Mouse (Mus musculus) CH12.LX (cell line): ENCODE measurements around the gene B3glct. TPM values are rescaled to one million over a fixed set of nuclear protein-coding genes. Genes with fewer than 3 reads are reported as not detected.

Experiments
- DNase-seq: peaks from one replicate; pipeline ENCODE4 v3.0.0-alpha.2; 2013; ENCODE audit errors: extremely low read depth
- H3K27ac ChIP-seq: 2 replicates; pipeline ENCODE4 v1.5.1; 2012; ENCODE audit warnings: low read depth, mild to moderate bottlenecking, control low read depth, moderate library complexity; ENCODE audit not compliant: insufficient read depth
- H3K27me3 ChIP-seq: replicated peaks from 2 replicates; pipeline ENCODE3; 2012; ENCODE audit warnings: inconsistent platforms
- H3K36me3 ChIP-seq, 2 experiments: replicated peaks in 1 of 2; 2 replicates each; pipeline versions ENCODE3 to v1.6.1; 2012; ENCODE audit warnings: inconsistent platforms in 1 of 2, low read length in 1 of 2, mild to moderate bottlenecking in 1 of 2, mixed read lengths in 1 of 2, moderate library complexity in 1 of 2; ENCODE audit not compliant: control insufficient read depth in 1 of 2, insufficient read depth in 1 of 2
- H3K4me1 ChIP-seq, 2 experiments: 2 replicates each; pipeline ENCODE4 v1.6.1; 2012; ENCODE audit warnings: inconsistent platforms in 1 of 2, moderate library complexity in 1 of 2; ENCODE audit not compliant: insufficient read depth in 2 of 2, control insufficient read depth in 1 of 2
- H3K4me2 ChIP-seq: 2 replicates; pipeline ENCODE4 v1.6.1; 2012; ENCODE audit warnings: low read depth, mild to moderate bottlenecking, control low read depth; ENCODE audit not compliant: poor library complexity, insufficient read depth, severe bottlenecking
- H3K4me3 ChIP-seq, 3 experiments: fragments of 150-350 bp in 1 of 3; sonication (generic) in 1 of 3; replicated peaks in 1 of 3; 2 replicates each; pipeline versions ENCODE3 to v1.5.1; 2011 to 2012; ENCODE audit warnings: low read depth in 2 of 3, low read length in 2 of 3, mild to moderate bottlenecking in 2 of 3, moderate library complexity in 2 of 3, control low read depth in 1 of 3, improper control_type of control experiment in 1 of 3, inconsistent platforms in 1 of 3, mixed read lengths in 1 of 3; ENCODE audit not compliant: poor library complexity in 1 of 3
- H3K79me2 ChIP-seq: replicated peaks from 2 replicates; pipeline ENCODE4 v1.6.1; 2012; ENCODE audit warnings: mild to moderate bottlenecking, moderate library complexity; ENCODE audit not compliant: control insufficient read depth, poor library complexity, insufficient read depth, severe bottlenecking; ENCODE audit errors: extremely low read depth
- H3K9ac ChIP-seq: 2 replicates; pipeline ENCODE4 v1.6.1; 2012; ENCODE audit warnings: low read depth, mild to moderate bottlenecking, control low read depth, moderate library complexity; ENCODE audit not compliant: insufficient read depth
- H3K9me3 ChIP-seq: replicated peaks from 2 replicates; pipeline ENCODE3; 2012; ENCODE audit warnings: low read length, inconsistent platforms, mixed read lengths
- CHD1 ChIP-seq: IDR thresholded peaks from 2 replicates; pipeline ENCODE4 v1.6.1; 2012; ENCODE audit warnings: low read depth, low read length, improper control_type of control experiment, inconsistent platforms
- E2F4 ChIP-seq: IDR thresholded peaks from 2 replicates; pipeline ENCODE4 v1.6.1; 2011; ENCODE audit warnings: low read depth, low read length, improper control_type of control experiment; ENCODE audit not compliant: insufficient replicate concordance
- ELF1 ChIP-seq: IDR thresholded peaks from 2 replicates; pipeline ENCODE4 v1.6.1; 2014; ENCODE audit warnings: low read depth, mild to moderate bottlenecking, inconsistent platforms, low read length, improper control_type of control experiment
- EP300 ChIP-seq: IDR thresholded peaks from 2 replicates; pipeline ENCODE4 v1.6.1; 2011; ENCODE audit warnings: low read length, improper control_type of control experiment
- ETS1 ChIP-seq: conservative IDR thresholded peaks from 2 replicates; pipeline ENCODE4 v1.6.1; 2012; ENCODE audit warnings: low read depth, mild to moderate bottlenecking, inconsistent platforms, low read length, improper control_type of control experiment, moderate library complexity
- HCFC1 ChIP-seq: IDR thresholded peaks from 2 replicates; pipeline ENCODE4 v1.6.1; 2012; ENCODE audit warnings: low read depth, mild to moderate bottlenecking, inconsistent platforms, low read length, improper control_type of control experiment
- JUN ChIP-seq: IDR thresholded peaks from 2 replicates; pipeline ENCODE4 v1.6.1; 2011; ENCODE audit warnings: low read depth, mild to moderate bottlenecking, low read length, improper control_type of control experiment, moderate library complexity; ENCODE audit not compliant: insufficient read depth
- MAZ ChIP-seq: IDR thresholded peaks from 2 replicates; pipeline ENCODE4 v1.6.1; 2012; ENCODE audit warnings: low read depth, mild to moderate bottlenecking, inconsistent platforms, low read length, improper control_type of control experiment, moderate library complexity
- MEF2A ChIP-seq: IDR thresholded peaks from 2 replicates; pipeline ENCODE4 v1.6.1; 2014; ENCODE audit warnings: low read depth, mild to moderate bottlenecking, inconsistent platforms, low read length, improper control_type of control experiment, borderline replicate concordance
- MXI1 ChIP-seq: IDR thresholded peaks from 2 replicates; pipeline ENCODE4 v1.6.1; 2011; ENCODE audit warnings: mild to moderate bottlenecking, low read depth, low read length, improper control_type of control experiment
- MYC ChIP-seq: IDR thresholded peaks from 2 replicates; pipeline ENCODE4 v1.6.1; 2011; ENCODE audit warnings: low read depth, mild to moderate bottlenecking, improper control_type of control experiment, low read length
- NRF1 ChIP-seq: IDR thresholded peaks from 2 replicates; pipeline ENCODE4 v1.6.1; 2014; ENCODE audit warnings: low read depth, mild to moderate bottlenecking, inconsistent platforms, low read length, improper control_type of control experiment, moderate library complexity
- PAX5 ChIP-seq: IDR thresholded peaks from 2 replicates; pipeline ENCODE4 v1.6.1; 2012; ENCODE audit warnings: low read length, inconsistent platforms, mixed read lengths
- POLR2AphosphoS2 ChIP-seq: IDR thresholded peaks from 2 replicates; pipeline ENCODE4 v1.6.1; 2011; ENCODE audit warnings: low read depth, low read length, improper control_type of control experiment
- ZC3H11A ChIP-seq: IDR thresholded peaks from 2 replicates; pipeline ENCODE4 v1.6.1; 2012; ENCODE audit warnings: low read depth, mild to moderate bottlenecking, inconsistent platforms, low read length, improper control_type of control experiment
- dilution Hi-C: fragments of 300-500 bp; cut with MboI; formaldehyde crosslinking; loops from 2 replicates; pipeline ENCODE4 v1.14.3; 2020; ENCODE audit warnings: low sequenced_read_pairs; ENCODE audit not compliant: extremely low pct_unique_long_range_greater_than_20kb, extremely low pct_ligation_motif_present
- in situ Hi-C: fragments of 300-500 bp; cut with MboI; formaldehyde crosslinking; loops from 3 replicates; pipeline ENCODE4 v1.14.3; 2019; ENCODE audit warnings: low sequenced_read_pairs, low pct_ligation_motif_present, low pct_unique_long_range_greater_than_20kb, mixed read lengths
- polyA plus RNA-seq: library from polyadenylated mRNA; unstranded; fragments of >175 nt; gene quantifications from 2 replicates; pipeline ENCODE4 v1.2.1, GENCODE M21; 2012; ENCODE audit warnings: low read depth; ENCODE audit not compliant: insufficient read length
- total RNA-seq, 2 experiments: library from RNA; depleted of rRNA; stranded (reverse); fragments of 300-350 nt in 1 of 2; fragments of >200 nt in 1 of 2; gene quantifications; 2 replicates each; pipeline ENCODE4 v1.2.3; 2012 to 2014

B3glct gene
- total and polyA plus RNA-seq, 3 experiments, result 0.38 to 2.1 (median 1.3) TPM

DNA sequence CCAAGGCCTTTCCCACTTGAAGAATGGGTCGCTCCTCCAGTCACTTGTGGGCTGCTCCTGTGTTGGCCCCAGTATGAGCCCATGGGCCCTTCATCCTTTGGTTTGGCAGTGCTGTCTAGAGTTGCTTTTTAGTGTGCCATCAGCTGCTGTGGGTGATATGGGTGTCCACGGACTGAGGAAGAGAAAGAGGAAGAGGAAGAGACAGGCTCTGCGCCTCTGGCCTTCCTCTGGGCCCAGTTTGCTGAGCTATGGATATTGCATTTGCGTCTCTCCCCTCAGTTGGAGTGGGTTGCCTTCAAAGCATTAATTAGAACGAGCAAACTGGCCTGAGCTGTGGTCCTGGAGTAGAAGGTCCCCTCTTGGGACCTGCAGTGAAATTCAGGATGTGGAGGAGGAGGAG lies 11.8 kb downstream of the B3glct start:
- Histone ChIP-seq H3K27ac (no peak overlapping the region), H3K36me3 (no peaks in the 10 kb centered on the region), H3K9ac (no peak overlapping the region), H3K4me2 (no peak overlapping the region), H3K27me3 (no peaks in the 10 kb centered on the region), H3K4me3 (no peak overlapping the region), H3K79me2 (no peaks in the 10 kb centered on the region), H3K4me1 (no peaks in the 10 kb centered on the region), H3K9me3 (peaks cover 36% of the 10 kb centered on the region)
- TF ChIP-seq POLR2AphosphoS2, result no peak
- TF ChIP-seq HCFC1, result no peak
- TF ChIP-seq JUN, result no peak
- no peak for TF ChIP-seq MAZ
- no peak for TF ChIP-seq PAX5
- TF ChIP-seq ETS1, result no peak
- no peak for TF ChIP-seq MXI1
- no peak for TF ChIP-seq ELF1
- no peak for TF ChIP-seq MEF2A
- TF ChIP-seq ZC3H11A, result no peak
- no peak for TF ChIP-seq EP300
- no peak for DNase-seq
- dilution Hi-C loops (no loop called here), in situ Hi-C loops (no loop called here)

DNA sequence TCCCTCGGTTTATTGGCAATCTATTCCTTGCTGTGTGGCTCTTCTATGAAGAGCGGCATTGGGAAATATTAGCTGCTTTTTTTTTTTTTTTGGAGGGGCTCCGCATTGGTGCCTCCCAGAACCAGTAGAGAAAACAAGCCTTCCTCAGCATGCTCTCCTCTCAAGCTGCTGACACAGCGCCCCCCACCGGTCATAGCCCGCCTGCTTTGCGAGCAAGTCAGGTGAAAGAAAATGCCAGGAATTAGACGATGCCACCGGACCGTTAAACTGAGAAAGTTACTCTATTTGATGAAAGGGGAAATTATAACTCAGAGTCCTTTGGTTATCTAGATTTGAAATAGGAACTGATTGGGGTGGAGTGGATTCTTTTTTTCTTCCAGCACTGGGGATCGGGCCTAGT lies 14.5 kb downstream of the B3glct start:
- Histone ChIP-seq H3K9ac (no peak overlapping the region), H3K9me3 (peaks cover 46% of the 10 kb centered on the region), H3K27me3 (no peaks in the 10 kb centered on the region), H3K36me3 (no peaks in the 10 kb centered on the region), H3K79me2 (no peaks in the 10 kb centered on the region), H3K4me1 (no peaks in the 10 kb centered on the region)
- in situ Hi-C loops (no loop called here), dilution Hi-C loops (no loop called here)
- TF ChIP-seq PAX5 (no peak), E2F4 (no peak), MYC (no peak), ELF1 (no peak), MEF2A (no peak), NRF1 (no peak), HCFC1 (no peak), CHD1 (no peak)
- TF ChIP-seq, all 38 proteins: peak for 0
- Histone ChIP-seq H3K4me2 (no peak overlapping the region), H3K27ac (no peak overlapping the region), H3K4me3 (no peak overlapping the region)
- DNase-seq, result no peak
